Mouse (Mus musculus): ENCODE results near the gene Itga1. TPM values are rescaled to one million over a fixed set of nuclear protein-coding genes. Genes with fewer than 3 reads are reported as not detected.

Gene Itga1
- total and polyA plus RNA-seq, 2 experiments from 2014 or later: 3.2 to 8.2 TPM

DNA sequence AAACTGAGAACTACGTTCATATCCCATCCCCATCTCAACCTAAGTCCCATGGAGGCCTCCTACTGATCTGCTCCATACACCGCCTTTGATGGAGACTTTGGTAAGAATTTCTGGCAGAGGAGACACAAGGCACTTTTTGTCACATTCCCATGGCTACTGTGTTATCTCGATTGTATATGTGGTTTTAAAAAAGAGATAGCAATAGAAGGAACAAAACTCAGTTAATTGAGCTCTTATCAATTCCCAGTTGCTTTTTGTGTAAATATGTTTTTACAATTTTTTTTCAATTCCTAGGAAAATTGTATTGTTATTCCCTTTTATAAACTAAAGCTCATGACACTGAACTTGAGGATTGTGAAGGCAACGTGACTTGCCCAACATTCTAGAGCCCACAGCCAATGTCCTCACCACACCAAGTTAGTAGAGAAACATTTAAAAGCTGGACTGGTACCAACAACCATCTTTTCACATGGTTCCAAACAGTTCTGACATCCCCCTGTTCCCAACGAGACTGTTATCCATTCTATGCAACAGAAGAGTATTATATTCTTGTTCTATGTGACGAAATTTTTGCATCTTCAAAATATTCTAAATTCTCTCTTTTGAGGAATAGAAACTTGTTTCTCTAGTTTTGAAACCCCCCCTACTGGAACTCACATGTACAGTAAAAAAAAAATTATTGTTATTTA lies 22.6 kb downstream of the Itga1 start:
- TF ChIP-seq CTCF (IDR thresholded peaks at IDR 0.05; ENCODE audit: low read depth): no peak
- Histone ChIP-seq H3K9ac (no peak overlapping the region), H3K27ac (ENCODE audit: low read depth, low read length) (no peak overlapping the region), H3K4me3 (ENCODE audit: low read depth, low read length) (no peak overlapping the region), H3K36me3 (ENCODE audit: insufficient read depth) (no peaks in the 10 kb centered on the region), H3K4me1 (ENCODE audit: insufficient read depth) (no peaks in the 10 kb centered on the region), H3K4me2 (ENCODE audit: low read depth) (no peak overlapping the region), H3K9me3 (ENCODE audit: low read length) (no peaks in the 10 kb centered on the region), H3K27me3 (ENCODE audit: insufficient read depth, low read length) (no peaks in the 10 kb centered on the region)
- ATAC-seq (no peak), DNase-seq (no peak)
- 85% methylated on average over 6 of the region's 6 CpGs for WGBS

DNA sequence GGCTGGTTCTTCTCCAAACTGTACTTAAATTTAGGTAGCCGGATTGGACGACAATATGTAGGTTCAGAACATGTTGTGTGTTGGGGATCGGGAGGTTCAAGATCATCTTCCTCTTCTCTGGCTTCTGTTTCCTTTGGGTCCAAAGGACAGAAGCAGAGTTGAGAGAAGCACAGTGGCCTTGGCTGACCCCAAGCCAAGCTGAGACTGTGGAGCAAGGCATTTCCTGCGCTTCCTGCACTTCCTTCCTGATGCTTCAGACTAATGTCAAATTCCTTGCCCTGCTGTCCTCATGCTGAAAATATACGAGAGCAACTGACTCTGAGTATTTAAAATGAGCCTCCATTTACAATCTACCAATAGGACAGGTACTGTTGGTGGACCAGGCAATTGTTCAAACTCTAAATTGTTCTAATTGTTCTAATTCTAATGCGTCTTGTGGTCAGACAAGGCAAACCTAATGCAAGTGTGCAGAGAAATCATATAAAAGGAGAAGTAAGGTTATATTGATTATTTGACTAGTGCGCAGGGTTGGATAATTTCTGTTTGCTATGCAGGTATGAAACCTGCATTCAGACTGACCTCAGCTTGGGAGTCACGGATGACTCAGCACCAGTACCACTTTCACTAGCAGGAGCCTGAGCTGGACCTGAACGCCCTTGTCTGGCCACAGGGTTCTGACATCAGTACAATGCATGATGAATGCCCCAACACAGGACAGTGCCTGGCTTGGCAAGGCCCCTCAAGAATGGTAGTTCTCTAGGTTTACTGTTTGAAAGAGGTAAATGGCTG lies 24.2 kb downstream of the Itga1 start:
- no peak for ATAC-seq
- Histone ChIP-seq H3K9me3 (ENCODE audit: low read length) (no peaks in the 10 kb centered on the region), H3K4me3 (ENCODE audit: low read depth, low read length) (no peak overlapping the region), H3K4me2 (ENCODE audit: low read depth) (no peak overlapping the region), H3K9ac (no peak overlapping the region), H3K4me1 (ENCODE audit: insufficient read depth) (no peaks in the 10 kb centered on the region), H3K27ac (ENCODE audit: low read depth, low read length) (no peak overlapping the region), H3K36me3 (ENCODE audit: insufficient read depth) (no peaks in the 10 kb centered on the region), H3K27me3 (ENCODE audit: insufficient read depth, low read length) (no peaks in the 10 kb centered on the region)
- WGBS: 90% methylated on average over 9 of the region's 9 CpGs
- no peak for TF ChIP-seq CTCF (IDR thresholded peaks at IDR 0.05; ENCODE audit: low read depth)
- DNase-seq: no peak

DNA sequence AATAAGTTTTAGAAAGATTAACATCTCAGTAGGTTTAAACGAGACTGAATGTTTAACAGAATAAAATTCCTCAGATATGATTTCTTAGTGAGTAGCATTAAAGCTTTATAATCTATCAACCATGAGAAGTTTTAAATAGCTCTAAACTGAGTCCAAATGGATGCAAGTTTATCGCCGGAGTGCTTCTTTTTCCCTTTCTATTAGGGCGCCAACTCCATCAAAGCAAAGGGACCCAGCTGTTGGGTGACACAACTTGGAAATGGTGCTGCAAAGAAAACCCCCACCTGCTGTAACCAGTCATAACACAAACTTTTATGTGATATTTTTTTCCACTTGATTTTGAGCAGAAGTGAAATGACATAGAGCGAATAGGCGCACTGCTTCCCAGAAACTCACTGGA lies 29.4 kb downstream of the Itga1 start:
- ATAC-seq: no peak
- Histone ChIP-seq H3K36me3 (ENCODE audit: insufficient read depth) (no peaks in the 10 kb centered on the region), H3K27me3 (ENCODE audit: insufficient read depth, low read length) (no peaks in the 10 kb centered on the region), H3K4me2 (ENCODE audit: low read depth) (no peak overlapping the region), H3K9me3 (ENCODE audit: low read length) (no peaks in the 10 kb centered on the region), H3K9ac (no peak overlapping the region), H3K4me1 (ENCODE audit: insufficient read depth) (no peaks in the 10 kb centered on the region), H3K27ac (ENCODE audit: low read depth, low read length) (no peak overlapping the region), H3K4me3 (ENCODE audit: low read depth, low read length) (no peak overlapping the region)
- DNase-seq: no peak
- no peak for TF ChIP-seq CTCF (IDR thresholded peaks at IDR 0.05; ENCODE audit: low read depth)
- 88% methylated on average over 6 of the region's 6 CpGs for WGBS

DNA sequence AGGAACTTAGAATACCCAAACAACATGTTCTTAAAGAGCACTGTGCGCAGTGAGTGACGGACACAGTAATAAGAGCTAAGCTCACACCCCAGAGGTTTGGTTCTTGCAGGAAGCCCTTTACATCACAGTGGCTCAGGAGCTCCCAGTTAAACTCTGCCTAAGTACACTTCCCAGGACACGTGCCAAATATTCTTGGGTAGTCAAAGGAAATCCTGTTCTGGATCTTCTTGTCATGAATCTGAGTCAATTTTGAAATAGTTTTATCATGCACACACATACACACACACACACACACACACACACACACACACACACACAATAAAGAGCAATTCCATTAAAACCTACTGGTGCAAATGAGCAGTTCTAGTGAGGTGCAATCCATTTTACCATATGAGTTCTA lies 30.3 kb downstream of the Itga1 start:
- no peaks in the 10 kb centered on the region for H3K4me1 ChIP-seq (ENCODE audit: insufficient read depth)
- 91% methylated on average over 3 of the region's 3 CpGs for WGBS
- H3K27me3 ChIP-seq (ENCODE audit: insufficient read depth, low read length): no peaks in the 10 kb centered on the region
- no peak overlapping the region for H3K4me2 ChIP-seq (ENCODE audit: low read depth)
- TF ChIP-seq CTCF (IDR thresholded peaks at IDR 0.05; ENCODE audit: low read depth): no peak
- H3K27ac ChIP-seq (ENCODE audit: low read depth, low read length): no peak overlapping the region
- DNase-seq (no peak), ATAC-seq (no peak)
- no peaks in the 10 kb centered on the region for H3K36me3 ChIP-seq (ENCODE audit: insufficient read depth)
- H3K9ac ChIP-seq: no peak overlapping the region
- H3K9me3 ChIP-seq (ENCODE audit: low read length): no peaks in the 10 kb centered on the region
- H3K4me3 ChIP-seq (ENCODE audit: low read depth, low read length): no peak overlapping the region

DNA sequence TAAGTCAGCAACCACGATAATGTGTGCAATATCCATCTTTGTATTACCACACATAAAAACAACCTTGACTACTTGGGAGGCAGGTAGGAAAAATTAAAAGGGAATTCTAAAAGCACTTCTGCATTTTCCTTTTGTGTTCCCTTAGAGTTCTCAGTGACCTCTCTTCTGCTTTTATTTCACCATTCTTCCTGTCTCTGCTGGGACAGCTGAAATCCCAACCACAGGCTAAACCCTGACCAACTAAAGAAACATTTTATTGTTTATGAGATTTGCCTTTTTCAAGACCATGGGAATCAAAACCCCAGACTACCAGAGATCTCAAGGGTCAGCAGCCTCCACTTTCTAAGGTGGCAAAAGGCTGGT lies 33.8 kb downstream of the Itga1 start:
- ATAC-seq: no peak
- H3K27me3 ChIP-seq (ENCODE audit: insufficient read depth, low read length): no peaks in the 10 kb centered on the region
- H3K36me3 ChIP-seq (ENCODE audit: insufficient read depth): no peaks in the 10 kb centered on the region
- no peak overlapping the region for H3K27ac ChIP-seq (ENCODE audit: low read depth, low read length)
- H3K9me3 ChIP-seq (ENCODE audit: low read length): no peaks in the 10 kb centered on the region
- H3K4me1 ChIP-seq (ENCODE audit: insufficient read depth): no peaks in the 10 kb centered on the region
- no peak for TF ChIP-seq CTCF (IDR thresholded peaks at IDR 0.05; ENCODE audit: low read depth)
- WGBS: 100% methylated on average over 1 of the region's 1 CpGs
- no peak for DNase-seq
- H3K4me3 ChIP-seq (ENCODE audit: low read depth, low read length): no peak overlapping the region
- no peak overlapping the region for H3K4me2 ChIP-seq (ENCODE audit: low read depth)
- H3K9ac ChIP-seq: no peak overlapping the region

DNA sequence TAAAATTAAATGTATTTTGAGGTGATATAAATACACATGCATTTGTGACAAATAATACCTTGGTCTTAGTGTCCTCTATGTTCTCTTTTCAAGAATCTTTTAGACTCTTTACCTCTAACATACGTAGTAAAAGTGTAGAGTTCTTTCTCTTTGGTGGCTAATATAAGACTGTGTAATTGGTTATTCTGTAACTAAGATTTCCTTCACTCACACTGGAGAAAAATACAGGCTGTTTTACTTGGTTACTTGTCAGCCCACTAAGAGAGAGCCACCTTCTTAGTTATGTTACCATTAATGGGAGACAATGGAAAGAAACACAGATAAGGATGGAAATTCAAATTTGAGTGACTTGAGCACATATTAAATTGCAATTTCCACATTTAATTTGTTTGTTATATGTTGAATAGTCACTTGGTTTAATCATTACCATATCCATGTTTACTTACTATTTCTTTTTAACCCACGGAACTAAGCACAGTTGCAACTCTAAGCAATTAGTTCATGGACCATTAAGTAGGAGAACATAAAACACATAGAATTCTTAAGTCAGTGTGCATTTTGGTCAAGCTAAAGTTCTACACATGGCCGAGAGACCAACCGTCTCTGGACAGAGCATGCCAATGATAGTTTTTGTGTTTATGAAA lies 34.3 kb downstream of the Itga1 start:
- Histone ChIP-seq H3K27me3 (ENCODE audit: insufficient read depth, low read length) (no peaks in the 10 kb centered on the region), H3K4me1 (ENCODE audit: insufficient read depth) (no peaks in the 10 kb centered on the region), H3K4me3 (ENCODE audit: low read depth, low read length) (no peak overlapping the region), H3K9me3 (ENCODE audit: low read length) (no peaks in the 10 kb centered on the region), H3K36me3 (ENCODE audit: insufficient read depth) (no peaks in the 10 kb centered on the region), H3K4me2 (ENCODE audit: low read depth) (no peak overlapping the region), H3K9ac (no peak overlapping the region), H3K27ac (ENCODE audit: low read depth, low read length) (no peak overlapping the region)
- ATAC-seq: no peak
- no peak for DNase-seq
- WGBS: 91% methylated on average over 4 of the region's 4 CpGs
- TF ChIP-seq CTCF (IDR thresholded peaks at IDR 0.05; ENCODE audit: low read depth): no peak

DNA sequence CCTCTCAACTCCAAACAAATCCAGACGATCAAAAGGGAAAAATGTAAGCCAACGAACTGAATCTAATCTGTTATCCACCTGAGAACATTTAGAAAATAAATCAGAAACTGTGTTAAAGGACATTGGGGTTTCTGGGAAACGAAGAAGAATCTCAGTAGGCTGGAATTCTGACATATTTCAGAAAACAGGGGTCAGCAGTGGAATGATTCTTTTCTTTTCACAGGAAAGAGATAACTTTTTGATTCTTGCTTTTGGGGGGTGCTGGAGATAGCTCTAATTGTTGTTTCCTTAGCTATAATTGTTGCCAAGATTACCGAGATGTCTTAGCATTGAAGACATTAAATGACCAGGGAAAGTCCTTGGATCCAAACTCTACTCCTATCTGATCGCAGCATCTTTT lies 44.2 kb downstream of the Itga1 start:
- WGBS: 82% methylated on average over 5 of the region's 5 CpGs
- no peaks in the 10 kb centered on the region for H3K36me3 ChIP-seq (ENCODE audit: insufficient read depth)
- ATAC-seq: no peak

More for the DNA sequence above, 44.2 kb downstream of the Itga1 start:
- no peaks in the 10 kb centered on the region for H3K9me3 ChIP-seq (ENCODE audit: low read length)
- no peaks in the 10 kb centered on the region for H3K27me3 ChIP-seq (ENCODE audit: insufficient read depth, low read length)
- TF ChIP-seq CTCF (IDR thresholded peaks at IDR 0.05; ENCODE audit: low read depth): no peak
- no peak overlapping the region for H3K4me3 ChIP-seq (ENCODE audit: low read depth, low read length)
- H3K9ac ChIP-seq: no peak overlapping the region
- H3K4me2 ChIP-seq (ENCODE audit: low read depth): no peak overlapping the region
- DNase-seq: no peak
- H3K4me1 ChIP-seq (ENCODE audit: insufficient read depth): no peaks in the 10 kb centered on the region
- H3K27ac ChIP-seq (ENCODE audit: low read depth, low read length): no peak overlapping the region

Measured in forebrain, postnatal 0 days (tissue).